Mouse (Mus musculus) midbrain, postnatal 0 days (tissue): ENCODE results near the gene Ccdc102a. TPM values are rescaled to one million over a fixed set of nuclear protein-coding genes. Genes with fewer than 3 reads are reported as not detected.

Experiments used
- ATAC-seq: fragments of 200-750 bp; cut with Nextera tagmentation; 2 replicates; pipeline ENCODE4 v1.8.0; 2017; ENCODE audit warnings: moderate number of reproducible peaks, mild to moderate bottlenecking, moderate TSS enrichment, moderate library complexity; ENCODE audit not compliant: low FRiP score
- DNase-seq: peaks from one replicate; pipeline ENCODE4 v3.0.0-alpha.2; 2015; ENCODE audit warnings: low spot score
- H3K27ac ChIP-seq: fragments of 300-500 bp; sonication (generic); 2 replicates; pipeline ENCODE4 v1.5.1; 2014; ENCODE audit warnings: low read depth, mild to moderate bottlenecking, low read length, mixed read lengths
- H3K27me3 ChIP-seq: fragments of 300-500 bp; sonication (generic); 2 replicates; pipeline ENCODE4 v1.6.1; 2014; ENCODE audit warnings: low read length, control low read depth, mixed read lengths; ENCODE audit not compliant: insufficient read depth
- H3K36me3 ChIP-seq: fragments of 300-500 bp; sonication (generic); 2 replicates; pipeline ENCODE4 v1.6.1; 2014; ENCODE audit warnings: low read length, control low read depth, mixed read lengths; ENCODE audit not compliant: insufficient read depth
- H3K4me1 ChIP-seq: fragments of 300-500 bp; sonication (generic); 2 replicates; pipeline ENCODE4 v1.6.1; 2014; ENCODE audit warnings: mild to moderate bottlenecking, control low read depth, antibody characterized with exemption, low read length, mixed read lengths; ENCODE audit not compliant: insufficient read depth
- H3K4me2 ChIP-seq: fragments of 300-500 bp; sonication (generic); 2 replicates; pipeline ENCODE4 v1.6.1; 2014; ENCODE audit warnings: low read depth, mild to moderate bottlenecking, low read length, mixed read lengths; ENCODE audit not compliant: poor library complexity, severe bottlenecking
- H3K4me3 ChIP-seq: fragments of 300-500 bp; sonication (generic); 2 replicates; pipeline ENCODE4 v1.5.1; 2014; ENCODE audit warnings: low read depth, mild to moderate bottlenecking, low read length, moderate library complexity
- H3K9ac ChIP-seq: fragments of 300-500 bp; sonication (generic); replicated peaks from 2 replicates; pipeline ENCODE4 v1.6.1; 2014; ENCODE audit warnings: mild to moderate bottlenecking, low read length, moderate library complexity, mixed read lengths; ENCODE audit not compliant: poor library complexity, severe bottlenecking
- H3K9me3 ChIP-seq: fragments of 300-500 bp; sonication (generic); 2 replicates; pipeline ENCODE4 v1.6.1; 2016; ENCODE audit warnings: low read length, control low read depth
- CTCF ChIP-seq: IDR thresholded peaks from 2 replicates; pipeline ENCODE4 v1.5.1; 2016; ENCODE audit warnings: antibody characterized with exemption, mild to moderate bottlenecking
- WGBS: fragments of 180-500 bp; shearing (Covaris S2); extraction: QIAGEN DNeasy Blood & Tissue Kit; methylation state at CpG from one replicate; pipeline ENCODE4 v1.1.7; 2014; 5-methylcytosine and 5-hydroxymethylcytosine counted together
- polyA plus RNA-seq: library from polyadenylated mRNA; unstranded; fragments of >200 nt; fragmentation: Nextera tagmentation; extraction: Ambion mirVana; gene quantifications from 2 replicates; pipeline ENCODE4 v1.2.1, GENCODE M21; 2015
- total RNA-seq: library from RNA; depleted of rRNA; stranded (reverse); fragments of >200 nt; gene quantifications from 2 replicates; pipeline ENCODE4 v1.2.3, GENCODE M21; 2014

The Ccdc102a gene
- total and polyA plus RNA-seq, 2 experiments from 2014 or later = 3.7 to 6.1 TPM

- ATAC-seq (no peak), DNase-seq (no peak)
- H3K4me2 ChIP-seq = no peak overlapping the region
- H3K9me3 ChIP-seq = no peaks in the 10 kb centered on the region
- TF ChIP-seq CTCF = no peak
- H3K9ac ChIP-seq = no peak overlapping the region
- H3K4me1 ChIP-seq = no peaks in the 10 kb centered on the region
- H3K4me3 ChIP-seq = no peak overlapping the region
- H3K36me3 ChIP-seq = no peaks in the 10 kb centered on the region
- H3K27ac ChIP-seq = no peak overlapping the region
- 66% methylated on average over 5 of the region's 5 CpGs for WGBS
- H3K27me3 ChIP-seq = no peaks in the 10 kb centered on the region
Measured at GRCm38 (mm10) chr8:94933918-94934317, 16.0 kb upstream of the Ccdc102a start.

- Histone ChIP-seq H3K36me3 (no peaks in the 10 kb centered on the region), H3K9ac (no peak overlapping the region), H3K27ac (no peak overlapping the region), H3K9me3 (no peaks in the 10 kb centered on the region), H3K4me2 (no peak overlapping the region), H3K4me3 (no peak overlapping the region), H3K27me3 (no peaks in the 10 kb centered on the region), H3K4me1 (no peaks in the 10 kb centered on the region)
- WGBS = 90% methylated on average over 3 of the region's 3 CpGs
- ATAC-seq (no peak), DNase-seq (no peak)
- no peak for TF ChIP-seq CTCF
Measured at GRCm38 (mm10) chr8:94928227-94928626, 10.3 kb upstream of the Ccdc102a start.

- Histone ChIP-seq H3K9ac (no peak within 1 kb of the TSS), H3K4me1 (no peaks in the 10 kb centered on the region), H3K9me3 (no peaks in the 10 kb centered on the region), H3K36me3 (no peaks in the 10 kb centered on the region), H3K27me3 (peaks cover under 1% of the 10 kb centered on the region; the same call in 1 of the 2 replicates), H3K4me3 (no peak within 1 kb of the TSS), H3K27ac (no peak within 1 kb of the TSS), H3K4me2 (no peak within 1 kb of the TSS)
- WGBS = 43% methylated on average over 7 of the region's 8 CpGs
- no peak for DNase-seq
- ATAC-seq = no peak
- TF ChIP-seq CTCF = no peak
Measured at GRCm38 (mm10) chr8:94923405-94923804, 5.5 kb upstream of the Ccdc102a start, which contains the start of gene Adgrg5. Gene Adgrg5 (plus strand): TSS chr8:94923694.

GRCm38 (mm10) chr8:94922602-94923001, 4.7 kb upstream of the Ccdc102a start:
- Histone ChIP-seq H3K4me1 (peaks cover 5% of the 10 kb centered on the region), H3K36me3 (no peaks in the 10 kb centered on the region), H3K4me2 (no peak overlapping the region), H3K27ac (no peak overlapping the region), H3K27me3 (peaks cover 9% of the 10 kb centered on the region), H3K4me3 (no peak overlapping the region), H3K9me3 (no peaks in the 10 kb centered on the region), H3K9ac (no peak overlapping the region)
- 32% methylated on average over 8 of the region's 8 CpGs for WGBS
- TF ChIP-seq CTCF = no peak
- no peak for DNase-seq
- no peak for ATAC-seq

- Histone ChIP-seq H3K27ac (no peak overlapping the region), H3K4me2 (no peak overlapping the region), H3K4me1 (peaks cover 8% of the 10 kb centered on the region), H3K36me3 (no peaks in the 10 kb centered on the region), H3K9ac (no peak overlapping the region), H3K9me3 (no peaks in the 10 kb centered on the region), H3K4me3 (no peak overlapping the region), H3K27me3 (peaks cover 13% of the 10 kb centered on the region)
- DNase-seq (no peak), ATAC-seq (no peak)
- no peak for TF ChIP-seq CTCF
- WGBS = 67% methylated on average over 6 of the region's 6 CpGs
Measured at GRCm38 (mm10) chr8:94922176-94922575, 4.3 kb upstream of the Ccdc102a start.

- Histone ChIP-seq H3K27me3 (peaks cover 22% of the 10 kb centered on the region), H3K27ac (no peak overlapping the region), H3K9me3 (no peaks in the 10 kb centered on the region), H3K4me1 (peaks cover 8% of the 10 kb centered on the region), H3K4me2 (no peak overlapping the region), H3K9ac (no peak overlapping the region), H3K4me3 (no peak overlapping the region), H3K36me3 (no peaks in the 10 kb centered on the region)
- DNase-seq (no peak), ATAC-seq (no peak)
- no peak for TF ChIP-seq CTCF
Measured at GRCm38 (mm10) chr8:94919256-94919655, 1.4 kb upstream of the Ccdc102a start.
